Mouse (Mus musculus) intestine, embryonic 14.5 days (tissue): ENCODE measurements around the gene 4930442H23Rik. TPM values are rescaled to one million over a fixed set of nuclear protein-coding genes. Genes with fewer than 3 reads are reported as not detected.
A peak's percentile ranks its signal among the peaks of the same experiment; 100 is the strongest.
"Not testable (repeated sequence)": the region's sequence is repeated elsewhere in the genome, so short reads cannot be mapped to it uniquely, and the experiment has no call there.

Source experiments
- ATAC-seq: fragments of 200-750 bp; cut with Nextera tagmentation; replicated peaks from 2 replicates; pipeline ENCODE4 v1.8.0; 2017; ENCODE audit warnings: low read depth, moderate number of reproducible peaks, moderate TSS enrichment, moderate library complexity; ENCODE audit not compliant: low FRiP score, low TSS enrichment
- DNase-seq: peaks from one replicate; pipeline ENCODE4 v3.0.0-alpha.2; 2018; ENCODE audit warnings: low spot score
- H3K27ac ChIP-seq: fragments of 300-500 bp; sonication (generic); 2 replicates; pipeline ENCODE4 v1.5.1; 2014; ENCODE audit warnings: low read depth, mild to moderate bottlenecking, control low read depth
- H3K27me3 ChIP-seq: fragments of 300-500 bp; sonication (generic); replicated peaks from 2 replicates; pipeline ENCODE4 v1.6.1; 2014; ENCODE audit warnings: low read length, control low read depth; ENCODE audit not compliant: control insufficient read depth, insufficient read depth
- H3K36me3 ChIP-seq: fragments of 300-500 bp; sonication (generic); 2 replicates; pipeline ENCODE4 v1.6.1; 2014; ENCODE audit warnings: low read length, control low read depth; ENCODE audit not compliant: control insufficient read depth, insufficient read depth
- H3K4me1 ChIP-seq: fragments of 300-500 bp; sonication (generic); replicated peaks from 2 replicates; pipeline ENCODE4 v1.6.1; 2014; ENCODE audit warnings: low read length, control low read depth, mixed read lengths; ENCODE audit not compliant: control insufficient read depth, insufficient read depth
- H3K4me2 ChIP-seq: fragments of 300-500 bp; sonication (generic); 2 replicates; pipeline ENCODE4 v1.6.1; 2014; ENCODE audit warnings: low read length
- H3K4me3 ChIP-seq: fragments of 300-500 bp; sonication (generic); 2 replicates; pipeline ENCODE4 v1.5.1; 2014; ENCODE audit warnings: low read depth, low read length, control low read depth, mixed read lengths
- H3K9ac ChIP-seq: fragments of 300-500 bp; sonication (generic); 2 replicates; pipeline ENCODE4 v1.6.1; 2014; ENCODE audit warnings: mild to moderate bottlenecking, low read length
- H3K9me3 ChIP-seq: fragments of 300-500 bp; sonication (generic); 2 replicates; pipeline ENCODE4 v1.6.1; 2016; ENCODE audit warnings: low read length, control low read depth; ENCODE audit not compliant: control insufficient read depth
- WGBS: fragments of 180-500 bp; shearing (Covaris S2); extraction: QIAGEN DNeasy Blood & Tissue Kit; methylation state at CpG from one replicate; pipeline ENCODE4 v1.1.7; 2014; 5-methylcytosine and 5-hydroxymethylcytosine counted together
- polyA plus RNA-seq: library from polyadenylated mRNA; unstranded; fragments of >200 nt; fragmentation: Nextera tagmentation; extraction: Ambion mirVana; gene quantifications from 2 replicates; pipeline ENCODE4 v1.2.1, GENCODE M21; 2014

Gene 4930442H23Rik
- polyA plus RNA-seq, 1 experiment from 2014 or later: not detected

DNA sequence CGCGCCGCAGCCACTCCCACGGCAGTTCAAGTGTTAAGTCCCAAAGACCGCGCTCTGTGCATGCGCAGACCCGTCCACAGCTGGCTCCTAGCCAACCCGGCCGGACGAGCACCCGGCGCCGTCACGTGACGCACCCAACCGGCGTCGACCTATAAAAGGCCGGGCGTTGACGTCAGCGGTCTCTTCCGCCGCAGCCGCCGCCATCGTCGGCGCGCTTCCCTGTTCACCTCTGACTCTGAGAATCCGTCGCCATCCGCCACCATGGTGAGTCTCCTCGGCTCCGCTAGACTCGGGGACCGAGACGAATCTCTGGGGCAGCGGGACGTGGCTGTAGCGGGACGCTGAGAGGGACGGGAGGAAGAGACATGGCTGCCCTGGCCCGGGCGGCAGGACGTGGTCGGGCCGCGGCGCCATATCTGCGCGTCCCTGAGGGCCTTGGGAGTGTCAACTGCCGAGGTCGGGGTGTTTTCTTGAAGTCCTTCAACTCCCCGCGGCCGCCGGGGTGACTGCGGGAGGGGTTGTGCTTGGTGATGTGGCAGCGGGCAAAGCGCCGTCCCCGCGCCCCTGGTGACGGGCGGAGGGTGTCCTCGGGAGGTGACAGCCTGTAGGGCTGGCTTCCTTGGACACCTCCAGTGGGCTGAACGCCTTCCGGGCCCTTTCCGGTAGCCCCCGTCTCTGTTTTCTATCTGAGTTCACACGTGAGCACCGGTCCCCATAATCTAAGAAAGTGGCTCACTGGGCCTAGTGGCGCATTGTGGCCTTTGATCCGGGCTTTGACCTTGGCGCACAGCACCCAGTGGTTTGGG is 7.0 kb downstream of the 4930442H23Rik start, which contains the start of gene Eef2:
TSS of gene Eef2 (plus strand) at position 166 of the 806 bp plus-strand sequence.
- under 1% methylated on average over 77 of the region's 77 CpGs for WGBS
- H3K27ac ChIP-seq: peak within 1 kb of the TSS; percentile 91
- H3K9ac ChIP-seq: peak within 1 kb of the TSS; percentile 100
- peak within 1 kb of the TSS; percentile 100 for H3K4me3 ChIP-seq
- H3K27me3 ChIP-seq: no peaks in the 10 kb centered on the region
- peaks cover 44% of the 10 kb centered on the region for H3K36me3 ChIP-seq
- peaks cover 34% of the 10 kb centered on the region for H3K4me1 ChIP-seq
- H3K9me3 ChIP-seq: no peaks in the 10 kb centered on the region
- peak within 1 kb of the TSS; percentile 98 for H3K4me2 ChIP-seq
- peak; percentile 99 for DNase-seq
- ATAC-seq: peak; percentile 71

DNA sequence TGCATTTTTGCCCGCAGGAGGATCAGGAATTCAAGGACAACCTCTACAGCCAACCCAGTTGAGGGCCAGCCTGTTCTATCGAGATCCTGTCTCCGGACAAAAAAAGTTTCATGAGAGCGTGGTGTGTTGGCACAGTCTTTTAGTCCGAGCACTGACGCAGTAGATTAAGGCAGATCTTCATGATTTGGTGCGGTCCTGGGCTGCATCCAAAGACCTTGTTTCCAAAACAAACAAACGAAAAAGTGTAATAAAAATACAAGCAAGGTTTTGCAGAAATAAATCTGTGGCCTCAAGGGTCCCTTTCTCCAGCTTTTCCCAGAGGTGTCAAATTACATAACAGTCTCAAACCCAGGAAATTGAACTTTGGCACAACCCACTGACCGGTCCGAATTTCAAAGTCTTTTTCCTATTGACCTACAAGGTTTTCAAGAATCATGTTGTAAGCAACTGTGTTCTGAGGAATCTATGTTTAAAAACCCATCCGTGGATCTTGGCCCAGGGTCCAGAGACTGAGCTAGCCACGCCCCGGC is 7.6 kb downstream of the 4930442H23Rik start:
- H3K9me3 ChIP-seq: no peaks in the 10 kb centered on the region
- H3K9ac ChIP-seq: peak overlapping the region; percentile 32

DNA sequence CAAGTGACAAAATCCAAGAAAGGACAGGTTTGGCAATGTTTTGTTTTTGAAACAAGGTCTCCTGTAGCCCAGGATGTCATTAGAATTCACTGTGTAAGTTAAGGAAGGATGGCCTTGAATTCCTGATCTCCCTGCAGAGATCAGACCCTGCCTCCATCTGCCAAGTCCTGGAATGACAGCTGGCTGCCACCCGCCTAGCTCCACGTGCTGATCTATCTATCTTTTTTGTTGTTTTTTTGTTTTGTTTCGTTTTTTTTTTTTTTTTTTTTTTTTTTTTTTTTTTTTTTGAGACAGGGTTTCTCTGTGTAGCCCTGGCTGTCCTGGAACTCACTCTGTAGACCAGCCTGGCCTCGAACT is 8.3 kb downstream of the 4930442H23Rik start:
- Histone ChIP-seq H3K27ac (peak overlapping the region; percentile 91), H3K4me1 (peaks cover 34% of the 10 kb centered on the region), H3K4me3 (peak overlapping the region; percentile 27), H3K4me2 (peak overlapping the region; percentile 50), H3K36me3 (peaks cover 30% of the 10 kb centered on the region)
- 12% methylated on average over 4 of the region's 4 CpGs for WGBS
- ATAC-seq, DNase-seq, H3K9ac ChIP-seq, H3K27me3 ChIP-seq, H3K9me3 ChIP-seq: not testable (repeated sequence)

More for the DNA sequence above, 7.6 kb downstream of the 4930442H23Rik start:
- WGBS: 3% methylated on average over 13 of the region's 13 CpGs
- Histone ChIP-seq H3K4me1 (peaks cover 34% of the 10 kb centered on the region), H3K4me2 (peak overlapping the region; percentile 58), H3K4me3 (peak overlapping the region; percentile 100), H3K36me3 (peaks cover 37% of the 10 kb centered on the region), H3K27ac (peak overlapping the region; percentile 91), H3K27me3 (no peaks in the 10 kb centered on the region)
- peak; percentile 11; the same call in 1 of the 2 replicates for ATAC-seq
- no peak for DNase-seq

DNA sequence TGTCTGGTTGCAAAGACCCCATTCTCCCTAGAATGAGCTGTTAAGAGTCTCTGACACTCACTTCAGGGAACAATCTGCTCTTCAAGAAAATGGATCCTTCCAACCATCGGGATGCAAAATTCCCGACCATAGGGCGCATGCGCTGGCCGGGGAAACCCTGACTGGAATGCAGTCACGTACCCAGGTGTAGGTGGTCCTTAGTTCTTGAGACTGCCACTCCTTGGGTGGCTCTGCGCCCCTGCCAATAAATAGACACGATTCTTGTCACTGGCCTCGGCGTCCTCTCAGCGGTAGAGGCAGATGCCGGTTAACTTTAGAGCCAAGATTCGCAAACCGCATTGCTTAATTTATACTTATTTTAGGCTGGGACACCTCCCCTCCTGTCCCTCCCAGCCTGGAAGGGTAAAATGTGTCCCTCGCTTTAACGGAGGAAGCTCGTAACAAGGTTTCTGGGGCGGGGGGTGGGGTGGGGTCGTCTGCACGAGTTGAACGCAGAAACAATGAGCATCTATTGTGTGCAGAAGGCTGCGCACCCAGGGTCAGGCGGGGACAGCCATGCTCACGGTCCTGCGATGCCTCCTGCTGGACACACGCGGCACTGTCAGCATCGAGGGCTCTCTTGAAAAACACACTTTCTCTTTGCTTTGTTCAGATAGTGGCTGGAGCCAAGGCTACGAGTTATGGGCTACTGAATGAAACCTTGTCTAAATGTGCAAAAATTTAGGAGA is 8.9 kb downstream of the 4930442H23Rik start:
- Histone ChIP-seq H3K36me3 (peaks cover 25% of the 10 kb centered on the region), H3K27ac (peak overlapping the region; percentile 91), H3K27me3 (no peaks in the 10 kb centered on the region), H3K4me1 (peaks cover 34% of the 10 kb centered on the region), H3K4me3 (peak overlapping the region; percentile 27), H3K9me3 (no peaks in the 10 kb centered on the region), H3K4me2 (peak overlapping the region; percentile 50), H3K9ac (peak overlapping the region; percentile 20)
- peak; percentile 50 for ATAC-seq
- 3% methylated on average over 29 of the region's 29 CpGs for WGBS
- peak; percentile 95 for DNase-seq

DNA sequence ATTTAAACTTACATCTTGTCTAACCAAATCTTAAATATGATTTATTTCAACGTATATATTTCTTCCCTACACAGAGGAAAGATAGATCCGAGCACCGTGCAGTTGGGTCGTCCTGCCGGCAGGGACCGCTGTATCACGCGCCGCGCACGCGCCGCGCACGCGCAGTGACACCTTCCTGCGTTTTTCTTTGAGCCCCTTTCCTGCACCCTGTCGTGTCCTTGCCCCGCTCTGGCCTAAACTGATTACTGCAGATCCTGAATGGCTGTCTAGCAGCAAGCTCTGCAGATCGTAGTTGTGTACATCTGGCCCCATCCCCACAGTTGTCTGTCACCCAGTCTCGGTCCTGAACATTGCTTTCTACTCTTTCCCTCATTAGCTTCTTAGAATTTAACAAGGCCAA is 10.5 kb downstream of the 4930442H23Rik start:
- ATAC-seq: 0 out of 2 replicates have a peak, but pooled peaks have one; percentile 4
- peak overlapping the region; percentile 37 for H3K4me2 ChIP-seq
- peak overlapping the region; percentile 69 for H3K27ac ChIP-seq
- DNase-seq: peak; percentile 89
- peaks cover 33% of the 10 kb centered on the region for H3K4me1 ChIP-seq
- H3K9ac ChIP-seq: no peak overlapping the region
- no peak overlapping the region for H3K4me3 ChIP-seq
- H3K36me3 ChIP-seq: peaks cover 8% of the 10 kb centered on the region
- no peaks in the 10 kb centered on the region for H3K27me3 ChIP-seq
- 5% methylated on average over 21 of the region's 21 CpGs for WGBS
- no peaks in the 10 kb centered on the region for H3K9me3 ChIP-seq

DNA sequence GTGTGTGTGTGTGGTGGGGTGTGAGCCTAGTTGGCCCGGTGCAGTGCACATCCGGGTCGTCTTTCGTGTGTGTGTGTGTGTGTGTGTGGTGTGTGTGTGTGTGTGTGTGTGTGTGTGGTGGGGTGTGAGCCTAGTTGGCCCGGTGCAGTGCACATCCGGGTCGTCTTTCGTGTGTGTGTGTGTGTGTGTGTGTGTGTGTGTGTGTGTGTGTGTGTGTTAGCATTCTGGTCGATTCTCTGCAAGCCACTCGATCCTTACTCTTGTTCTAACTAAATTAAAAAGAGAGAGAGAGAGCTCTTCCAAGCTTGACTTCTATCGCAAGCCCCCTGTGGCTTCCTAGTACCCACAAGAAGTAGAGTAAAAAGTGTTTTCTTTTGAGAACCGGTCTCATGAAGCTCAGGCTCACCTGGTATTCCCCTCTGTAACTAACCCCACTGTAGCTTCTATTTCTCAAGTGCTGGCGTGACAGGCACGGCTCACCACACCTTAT is 14.2 kb downstream of the 4930442H23Rik start:
- Histone ChIP-seq H3K4me1 (peaks cover 28% of the 10 kb centered on the region), H3K4me2 (peak overlapping the region; percentile 5; the same call in 1 of the 2 replicates)
- H3K27me3 ChIP-seq, H3K9ac ChIP-seq, H3K27ac ChIP-seq, DNase-seq, H3K36me3 ChIP-seq, H3K4me3 ChIP-seq, H3K9me3 ChIP-seq: not testable (repeated sequence)
- 22% methylated on average over 13 of the region's 14 CpGs for WGBS
- peak; percentile 24; the same call in 1 of the 2 replicates for ATAC-seq

DNA sequence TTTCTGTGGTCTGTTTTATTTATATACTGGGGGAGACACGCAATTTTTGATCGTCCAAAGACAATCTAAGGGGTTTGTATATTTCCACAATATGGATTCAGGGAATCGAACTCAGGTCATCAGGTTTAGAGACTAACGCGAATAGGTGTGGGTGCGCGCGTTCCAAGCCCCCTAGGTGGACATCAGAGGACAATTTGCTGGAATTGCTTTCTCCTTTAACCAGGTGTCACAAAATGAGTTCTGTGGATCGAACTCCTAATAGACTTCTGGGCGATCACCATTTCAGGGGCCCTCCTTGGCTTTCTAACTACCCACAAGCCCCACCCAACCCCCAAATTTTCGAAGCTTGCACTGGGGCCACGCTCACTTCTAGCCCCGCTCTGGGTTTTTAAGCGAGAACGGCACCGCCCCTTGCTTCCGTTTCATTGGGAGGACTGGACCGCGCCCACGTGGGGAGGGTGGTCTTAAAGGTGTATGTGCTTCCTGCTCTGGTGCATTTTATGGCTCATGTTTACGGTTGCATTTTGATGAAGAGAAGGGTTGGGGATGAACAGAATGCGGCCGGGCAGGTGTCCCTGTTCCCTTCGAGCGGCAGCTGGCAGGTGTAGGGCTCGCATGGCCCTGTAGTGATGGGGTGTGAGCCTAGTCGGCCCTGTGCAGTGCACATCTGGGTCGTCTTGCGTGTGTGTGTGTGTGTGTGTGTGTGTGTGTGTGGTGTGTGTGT is 15.0 kb downstream of the 4930442H23Rik start:
- Histone ChIP-seq H3K36me3 (peaks cover 3% of the 10 kb centered on the region), H3K27me3 (no peaks in the 10 kb centered on the region), H3K27ac (peak overlapping the region; percentile 52), H3K9me3 (no peaks in the 10 kb centered on the region), H3K4me3 (peak overlapping the region; percentile 80), H3K4me1 (peaks cover 24% of the 10 kb centered on the region), H3K4me2 (peak overlapping the region; percentile 73), H3K9ac (peak overlapping the region; percentile 42)
- ATAC-seq: peak; percentile 59
- 2% methylated on average over 29 of the region's 29 CpGs for WGBS
- DNase-seq: peak; percentile 85

DNA sequence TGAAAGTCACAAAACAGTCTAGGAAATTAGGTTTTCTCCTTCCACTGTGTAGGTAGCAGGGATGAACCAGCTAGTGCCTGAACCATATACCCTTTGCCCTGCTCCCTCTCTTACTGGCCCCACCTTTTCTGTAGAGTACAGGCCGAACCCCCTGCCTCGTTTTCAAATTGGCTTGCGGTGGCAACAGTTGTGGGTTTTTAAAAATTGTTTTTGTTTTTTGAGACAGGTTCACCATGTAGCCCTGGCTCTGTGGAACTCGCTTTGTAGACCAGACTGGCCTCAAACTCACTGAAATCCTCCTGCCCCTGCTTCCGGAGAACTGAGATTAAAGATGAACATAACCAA is 15.6 kb downstream of the 4930442H23Rik start:
- Histone ChIP-seq H3K27me3 (no peaks in the 10 kb centered on the region), H3K4me3 (peak overlapping the region; percentile 80), H3K9me3 (no peaks in the 10 kb centered on the region), H3K36me3 (peaks cover 9% of the 10 kb centered on the region), H3K9ac (no peak overlapping the region), H3K27ac (peak overlapping the region; percentile 52), H3K4me1 (peaks cover 18% of the 10 kb centered on the region), H3K4me2 (peak overlapping the region; percentile 73)
- ATAC-seq (peak; percentile 61), DNase-seq (no peak)
- 8% methylated on average over 5 of the region's 5 CpGs for WGBS
